10 mouse cellular contexts compared by ENCODE assay signal in genomic region chr5:114371331-114371730, GRCm38 (mm10). TPM values are rescaled to one million over a fixed set of nuclear protein-coding genes. Genes with fewer than 3 reads are reported as not detected.
DNase-seq lines count a peak whose midpoint lies in the region; ATAC-seq and TF ChIP-seq lines count a peak whose summit lies in the region.
"Had no signal": no experiment of that assay in that cellular context is flagged by ENCODE, and none has a peak within 500 bp of the region (broad histone marks: within the 10 kb centered on the region; RNA-seq: fewer than 3 reads in every experiment).

No protein-coding gene starts in this region.

- peaks cover 72% of the 10 kb centered on the region for H3K36me3 ChIP-seq in lung, embryonic 15.5 days
- H3K36me3 ChIP-seq in limb, embryonic 15.5 days: peaks cover 82% of the 10 kb centered on the region
- peaks cover 41% of the 10 kb centered on the region for H3K36me3 ChIP-seq in stomach, embryonic 15.5 days
- peaks cover 57% of the 10 kb centered on the region for H3K36me3 ChIP-seq in hindbrain, postnatal 0 days (ENCODE audit: insufficient read depth, low read length)

- no peak for TF ChIP-seq CTCF in lung, adult 2 months (IDR thresholded peaks at IDR 0.05; ENCODE audit: insufficient read depth, low read length)
- no peak for TF ChIP-seq CTCF in embryonic fibroblast, embryonic 13.5 days (IDR thresholded peaks at IDR 0.05; ENCODE audit: borderline replicate concordance, insufficient read depth, low read length)
- no peak for TF ChIP-seq CTCF in hindbrain, postnatal 0 days (IDR thresholded peaks at IDR 0.05; ENCODE audit: low read depth)

- no peak for ATAC-seq in lung, embryonic 15.5 days (ENCODE audit: borderline replicate concordance, extremely low read depth, low FRiP score, low TSS enrichment)
- no peak for ATAC-seq in limb, embryonic 15.5 days (ENCODE audit: insufficient number of reproducible peaks, low FRiP score, low TSS enrichment, low read depth)
- ATAC-seq in stomach, embryonic 15.5 days (ENCODE audit: insufficient read depth, low FRiP score, low read depth): no peak
- ATAC-seq in hindbrain, postnatal 0 days: no peak
- ATAC-seq: activated CD4-positive, CD25-positive, alpha-beta regulatory T cell, adult 4 months had no signal

- no peaks in the 10 kb centered on the region for H3K27me3 ChIP-seq in lung, embryonic 15.5 days
- H3K27me3 ChIP-seq in limb, embryonic 15.5 days: no peaks in the 10 kb centered on the region
- H3K27me3 ChIP-seq in stomach, embryonic 15.5 days (replicated peaks): no peaks in the 10 kb centered on the region
- H3K27me3 ChIP-seq in hindbrain, postnatal 0 days (ENCODE audit: insufficient read depth, low read length): no peaks in the 10 kb centered on the region

- H3K9ac ChIP-seq in lung, embryonic 15.5 days: peak overlapping the region; percentile 34; the same call in 1 of the 2 replicates
- H3K9ac ChIP-seq in limb, embryonic 15.5 days: no peak overlapping the region
- H3K9ac ChIP-seq in stomach, embryonic 15.5 days: 0 out of 2 replicates have a peak overlapping the region, but pooled peaks have one; percentile 10
- H3K9ac ChIP-seq in hindbrain, postnatal 0 days (replicated peaks; ENCODE audit: low read length): no peak overlapping the region

- H3K4me2 ChIP-seq in lung, embryonic 15.5 days: peak overlapping the region; percentile 37; the same call in 1 of the 2 replicates
- peak overlapping the region; percentile 24; the same call in 1 of the 2 replicates for H3K4me2 ChIP-seq in limb, embryonic 15.5 days
- H3K4me2 ChIP-seq in stomach, embryonic 15.5 days: peak overlapping the region; percentile 27; the same call in 1 of the 2 replicates
- no peak overlapping the region for H3K4me2 ChIP-seq in hindbrain, postnatal 0 days (ENCODE audit: low read depth, low read length)

- WGBS in lung, embryonic 15.5 days: 32% methylated on average over 3 of the region's 3 CpGs
- 8% methylated on average over 3 of the region's 3 CpGs for WGBS in lung, adult 2 months
- WGBS in limb, embryonic 15.5 days: 34% methylated on average over 3 of the region's 3 CpGs
- 35% methylated on average over 3 of the region's 3 CpGs for WGBS in stomach, embryonic 15.5 days
- 66% methylated on average over 3 of the region's 3 CpGs for WGBS in hindbrain, postnatal 0 days

- H3K4me1 ChIP-seq in lung, embryonic 15.5 days: peaks cover 80% of the 10 kb centered on the region
- H3K4me1 ChIP-seq in lung, adult 2 months (ENCODE audit: control insufficient read depth, insufficient read depth, low read length): peaks cover 67% of the 10 kb centered on the region
- peaks cover 51% of the 10 kb centered on the region for H3K4me1 ChIP-seq in embryonic fibroblast, embryonic 13.5 days (ENCODE audit: control insufficient read depth, insufficient read depth, low read length)
- peaks cover 69% of the 10 kb centered on the region for H3K4me1 ChIP-seq in limb, embryonic 15.5 days
- H3K4me1 ChIP-seq in stomach, embryonic 15.5 days: peaks cover 73% of the 10 kb centered on the region
- peaks cover 7% of the 10 kb centered on the region for H3K4me1 ChIP-seq in hindbrain, postnatal 0 days (ENCODE audit: insufficient read depth, low read length)

- no peak for TF ChIP-seq POLR2A in lung, adult 2 months (IDR thresholded peaks at IDR 0.05; ENCODE audit: borderline replicate concordance, extremely low read depth, low read depth, low read length)
- 0 out of 2 replicates have a peak, but pooled peaks have one; percentile 6 for TF ChIP-seq POLR2A in embryonic fibroblast, embryonic 13.5 days (IDR thresholded peaks at IDR 0.05; ENCODE audit: low read depth, low read length)

- peak overlapping the region; percentile 99 for H3K27ac ChIP-seq in lung, embryonic 15.5 days
- peak overlapping the region; percentile 99 for H3K27ac ChIP-seq in embryonic fibroblast, embryonic 13.5 days (ENCODE audit: insufficient read depth, low read length)
- H3K27ac ChIP-seq in limb, embryonic 15.5 days: peak overlapping the region; percentile 90
- peak overlapping the region; percentile 96 for H3K27ac ChIP-seq in stomach, embryonic 15.5 days
- no peak overlapping the region for H3K27ac ChIP-seq in hindbrain, postnatal 0 days

- H3K4me3 ChIP-seq in lung, embryonic 15.5 days: no peak overlapping the region
- no peak overlapping the region for H3K4me3 ChIP-seq in lung, adult 2 months (replicated peaks; ENCODE audit: extremely low read depth, low read depth, low read length)
- 0 out of 2 replicates have a peak overlapping the region, but pooled peaks have one; percentile 1 for H3K4me3 ChIP-seq in embryonic fibroblast, embryonic 13.5 days (ENCODE audit: insufficient read depth, low read length)
- H3K4me3 ChIP-seq in limb, embryonic 15.5 days: no peak overlapping the region
- no peak overlapping the region for H3K4me3 ChIP-seq in stomach, embryonic 15.5 days (replicated peaks)
- no peak overlapping the region for H3K4me3 ChIP-seq in hindbrain, postnatal 0 days (ENCODE audit: low read length)
- H3K4me3 ChIP-seq: erythroblast, embryonic 14.5 days had no signal

- no peak for DNase-seq in lung, adult 2 months
- DNase-seq in Muller cell, postnatal 12 days (ENCODE audit: inconsistent ontology term): no peak
- no peak for DNase-seq in hindbrain, postnatal 0 days (ENCODE audit: low spot score)
- DNase-seq: thymus, postnatal 36 days had no signal

- no peaks in the 10 kb centered on the region for H3K9me3 ChIP-seq in lung, embryonic 15.5 days
- no peaks in the 10 kb centered on the region for H3K9me3 ChIP-seq in limb, embryonic 15.5 days
- H3K9me3 ChIP-seq in stomach, embryonic 15.5 days: no peaks in the 10 kb centered on the region
- no peaks in the 10 kb centered on the region for H3K9me3 ChIP-seq in hindbrain, postnatal 0 days (ENCODE audit: low read length)

RNA-seq across cellular contexts. Expression of gene Kctd10, which starts 9.0 kb away (rescaled TPM):
- 169 and 176 TPM in 2 replicates for polyA plus RNA-seq in lung, embryonic 15.5 days (2015; fragmentation: Nextera tagmentation; extraction: Ambion mirVana)
- 278 and 318 TPM in 2 replicates for polyA plus RNA-seq in lung, adult 2 months (2012; rRNA removed)
- 165 and 206 TPM in 2 replicates for polyA plus RNA-seq in embryonic fibroblast, embryonic 13.5 days (2011; ENCODE audit: insufficient read length, low read depth, missing spikeins)
- 112 and 117 TPM in 2 replicates for polyA plus RNA-seq in limb, embryonic 15.5 days (2015; fragmentation: Nextera tagmentation; extraction: Ambion mirVana)
- polyA plus RNA-seq in stomach, embryonic 15.5 days (2015; fragmentation: Nextera tagmentation; extraction: Ambion mirVana): 122 and 124 TPM in 2 replicates
- 43.2 and 43.8 TPM in 2 replicates for total RNA-seq in hindbrain, postnatal 0 days (2014; rRNA removed)
- polyA plus RNA-seq in hindbrain, postnatal 0 days (2015; fragmentation: Nextera tagmentation; extraction: Ambion mirVana): 47.5 and 48.0 TPM in 2 replicates

RNA-seq across cellular contexts. Expression of gene Ube3b, which starts 9.1 kb away (rescaled TPM):
- 43.4 and 46.5 TPM in 2 replicates for polyA plus RNA-seq in lung, embryonic 15.5 days (2015; fragmentation: Nextera tagmentation; extraction: Ambion mirVana)
- 69.2 and 74.3 TPM in 2 replicates for polyA plus RNA-seq in lung, adult 2 months (2012; rRNA removed)
- polyA plus RNA-seq in embryonic fibroblast, embryonic 13.5 days (2011; ENCODE audit: insufficient read length, low read depth, missing spikeins): 45.5 and 45.7 TPM in 2 replicates
- 39.6 and 41.9 TPM in 2 replicates for polyA plus RNA-seq in limb, embryonic 15.5 days (2015; fragmentation: Nextera tagmentation; extraction: Ambion mirVana)
- 36.1 and 37.9 TPM in 2 replicates for polyA plus RNA-seq in stomach, embryonic 15.5 days (2015; fragmentation: Nextera tagmentation; extraction: Ambion mirVana)
- total RNA-seq in hindbrain, postnatal 0 days (2014; rRNA removed): 67.5 and 69.9 TPM in 2 replicates
- 31.1 and 31.4 TPM in 2 replicates for polyA plus RNA-seq in hindbrain, postnatal 0 days (2015; fragmentation: Nextera tagmentation; extraction: Ambion mirVana)

Comparison
In these comparisons a context has a peak if more than half of its experiments do, and no peak if none do; other contexts are left out.
1. H3K9ac ChIP-seq: peak in lung, embryonic 15.5 days (single experiment) and stomach, embryonic 15.5 days (single experiment); none in limb, embryonic 15.5 days (single experiment) and hindbrain, postnatal 0 days (single experiment).